Mouse (Mus musculus) limb, embryonic 11.5 days (tissue): ENCODE measurements around the gene Scrg1. TPM values are rescaled to one million over a fixed set of nuclear protein-coding genes. Genes with fewer than 3 reads are reported as not detected.
"Not testable (repeated sequence)": the region's sequence is repeated elsewhere in the genome, so short reads cannot be mapped to it uniquely, and the experiment has no call there.

ENCODE experiments used
- ATAC-seq: fragments of 200-750 bp; cut with Nextera tagmentation; 2 replicates; pipeline ENCODE4 v1.8.0; 2017; ENCODE audit warnings: low read depth; ENCODE audit not compliant: insufficient number of reproducible peaks, low FRiP score, low TSS enrichment
- DNase-seq: peaks from one replicate; pipeline ENCODE4 v3.0.0-alpha.2; 2015; ENCODE audit warnings: low spot score
- H3K27ac ChIP-seq: fragments of 300-500 bp; sonication (generic); replicated peaks from 2 replicates; pipeline ENCODE4 v1.5.1; 2014; ENCODE audit warnings: low read depth, mild to moderate bottlenecking, low read length
- H3K27me3 ChIP-seq: fragments of 300-500 bp; sonication (generic); 2 replicates; pipeline ENCODE4 v1.6.1; 2014; ENCODE audit warnings: mild to moderate bottlenecking, low read length, mixed read lengths; ENCODE audit not compliant: control insufficient read depth, insufficient read depth
- H3K36me3 ChIP-seq: fragments of 300-500 bp; sonication (generic); 2 replicates; pipeline ENCODE4 v1.6.1; 2014; ENCODE audit warnings: mild to moderate bottlenecking, low read length, moderate library complexity, mixed read lengths; ENCODE audit not compliant: control insufficient read depth, insufficient read depth
- H3K4me1 ChIP-seq: fragments of 300-500 bp; sonication (generic); 2 replicates; pipeline ENCODE4 v1.6.1; 2014; ENCODE audit warnings: low read length, mixed read lengths; ENCODE audit not compliant: control insufficient read depth, insufficient read depth
- H3K4me2 ChIP-seq: fragments of 300-500 bp; sonication (generic); 2 replicates; pipeline ENCODE4 v1.6.1; 2014; ENCODE audit warnings: low read depth, mild to moderate bottlenecking, moderate library complexity; ENCODE audit not compliant: severe bottlenecking
- H3K4me3 ChIP-seq: fragments of 300-500 bp; sonication (generic); 2 replicates; pipeline ENCODE4 v1.5.1; 2014; ENCODE audit warnings: low read depth, low read length
- H3K9ac ChIP-seq: fragments of 300-500 bp; sonication (generic); 2 replicates; pipeline ENCODE4 v1.6.1; 2014; ENCODE audit warnings: mild to moderate bottlenecking, low read length
- H3K9me3 ChIP-seq: fragments of 300-500 bp; sonication (generic); 2 replicates; pipeline ENCODE4 v1.6.1; 2016; ENCODE audit warnings: low read length; ENCODE audit not compliant: control insufficient read depth
- WGBS: fragments of 180-500 bp; shearing (Covaris S2); extraction: QIAGEN DNeasy Blood & Tissue Kit; methylation state at CpG from one replicate; pipeline ENCODE4 v1.1.7; 2014; 5-methylcytosine and 5-hydroxymethylcytosine counted together
- polyA plus RNA-seq: library from polyadenylated mRNA; unstranded; fragments of >200 nt; fragmentation: Nextera tagmentation; extraction: Ambion mirVana; gene quantifications from 2 replicates; pipeline ENCODE4 v1.2.1, GENCODE M21; 2014

Gene Scrg1
- polyA plus RNA-seq, 1 experiment from 2014 or later: 1.1 TPM

DNA sequence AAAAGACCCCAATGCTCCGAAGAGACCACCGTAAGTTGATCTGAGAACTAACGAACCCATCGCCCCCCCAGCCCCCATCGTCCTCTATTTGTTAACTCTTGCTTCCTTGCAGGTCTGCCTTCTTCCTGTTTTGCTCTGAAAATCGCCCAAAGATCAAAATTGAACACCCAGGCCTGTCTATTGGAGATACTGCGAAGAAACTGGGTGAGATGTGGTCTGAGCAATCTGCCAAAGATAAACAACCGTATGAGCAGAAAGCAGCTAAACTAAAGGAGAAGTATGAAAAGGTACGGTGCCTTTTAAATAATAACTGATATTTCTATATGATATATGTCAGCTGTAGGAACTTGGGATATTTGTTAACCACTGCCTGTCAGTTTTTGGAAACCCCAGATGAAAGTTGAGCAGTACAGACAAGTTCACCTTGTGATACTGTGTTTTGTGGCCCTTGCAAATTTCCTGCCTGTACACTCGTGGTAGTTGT, 57.5 kb downstream of the Scrg1 start:
- H3K36me3 ChIP-seq, H3K27me3 ChIP-seq, DNase-seq, H3K4me1 ChIP-seq, ATAC-seq, H3K9me3 ChIP-seq, H3K27ac ChIP-seq: not testable (repeated sequence)
- Histone ChIP-seq H3K9ac (peak overlapping the region; percentile 100), H3K4me2 (peak overlapping the region; percentile 67), H3K4me3 (peak overlapping the region; percentile 92)
- 28% methylated on average over 9 of the region's 10 CpGs for WGBS

GRCm38 (mm10) chr8:57516685-57517084, 61.0 kb downstream of the Scrg1 start:
- H3K27me3 ChIP-seq, H3K4me2 ChIP-seq, ATAC-seq, H3K9ac ChIP-seq, H3K27ac ChIP-seq, H3K36me3 ChIP-seq, H3K9me3 ChIP-seq, H3K4me3 ChIP-seq, H3K4me1 ChIP-seq, DNase-seq: not testable (repeated sequence)
- 91% methylated on average over 4 of the region's 5 CpGs for WGBS

- 93% methylated on average over 3 of the region's 3 CpGs for WGBS
- Histone ChIP-seq H3K4me2 (no peak overlapping the region), H3K36me3 (peaks cover 2% of the 10 kb centered on the region; the same call in 1 of the 2 replicates), H3K27ac (no peak overlapping the region), H3K9ac (no peak overlapping the region), H3K4me1 (peaks cover 2% of the 10 kb centered on the region; the same call in 1 of the 2 replicates), H3K27me3 (no peaks in the 10 kb centered on the region), H3K9me3 (no peaks in the 10 kb centered on the region), H3K4me3 (no peak overlapping the region)
- ATAC-seq (no peak), DNase-seq (no peak)
Measured at GRCm38 (mm10) chr8:57517723-57518122, 62.0 kb downstream of the Scrg1 start.

- H3K4me2 ChIP-seq: no peak overlapping the region
- ATAC-seq (no peak), DNase-seq (no peak)
- no peaks in the 10 kb centered on the region for H3K4me1 ChIP-seq
- no peak overlapping the region for H3K4me3 ChIP-seq
- 86% methylated on average over 12 of the region's 12 CpGs for WGBS
- H3K36me3 ChIP-seq: peaks cover 2% of the 10 kb centered on the region; the same call in 1 of the 2 replicates
- H3K9me3 ChIP-seq: no peaks in the 10 kb centered on the region
- H3K9ac ChIP-seq: no peak overlapping the region
- H3K27me3 ChIP-seq: no peaks in the 10 kb centered on the region
- H3K27ac ChIP-seq: no peak overlapping the region
Measured at GRCm38 (mm10) chr8:57520186-57520786, 64.6 kb downstream of the Scrg1 start.

Other genes starting within 250 kb of the Scrg1 start
- gene Hand2, start 134.9 kb upstream of the Scrg1 start, polyA plus RNA-seq: 27.3 and 30.3 TPM in 2 replicates
- 93.7 and 97.7 TPM in 2 replicates for gene Sap30, start 31.9 kb downstream of the Scrg1 start, polyA plus RNA-seq
- 597 and 671 TPM in 2 replicates for gene Hmgb2, start 56.0 kb downstream of the Scrg1 start, polyA plus RNA-seq
- 18.8 and 22.6 TPM in 2 replicates for gene Galnt7, start 197.1 kb downstream of the Scrg1 start, polyA plus RNA-seq